Mouse (Mus musculus) liver, postnatal 0 days (tissue): ENCODE measurements around the gene 4930595D18Rik. TPM values are rescaled to one million over a fixed set of nuclear protein-coding genes. Genes with fewer than 3 reads are reported as not detected.

Source experiments
- ATAC-seq: fragments of 200-750 bp; cut with Nextera tagmentation; 2 replicates; pipeline ENCODE4 v1.8.0; 2017; ENCODE audit warnings: mild to moderate bottlenecking, moderate library complexity
- DNase-seq: peaks from one replicate; pipeline ENCODE4 v3.0.0-alpha.2; 2016
- H3K27ac ChIP-seq: fragments of 300-500 bp; sonication (generic); 2 replicates; pipeline ENCODE4 v1.5.1; 2014; ENCODE audit warnings: antibody characterized with exemption, moderate library complexity, mild to moderate bottlenecking, low read depth
- H3K27me3 ChIP-seq: fragments of 300-500 bp; sonication (generic); 2 replicates; pipeline ENCODE4 v1.6.1; 2014; ENCODE audit warnings: low read length, control low read depth, mixed read lengths; ENCODE audit not compliant: insufficient read depth
- H3K36me3 ChIP-seq: fragments of 300-500 bp; sonication (generic); replicated peaks from 2 replicates; pipeline ENCODE4 v1.6.1; 2014; ENCODE audit warnings: mild to moderate bottlenecking, control low read depth, low read length, moderate library complexity, mixed read lengths; ENCODE audit not compliant: insufficient read depth
- H3K4me1 ChIP-seq: fragments of 300-500 bp; sonication (generic); 2 replicates; pipeline ENCODE4 v1.6.1; 2014; ENCODE audit warnings: antibody characterized with exemption, mild to moderate bottlenecking, control low read depth; ENCODE audit not compliant: insufficient read depth
- H3K4me2 ChIP-seq: fragments of 300-500 bp; sonication (generic); 2 replicates; pipeline ENCODE4 v1.6.1; 2014; ENCODE audit warnings: low read depth, mild to moderate bottlenecking, low read length, moderate library complexity, mixed read lengths
- H3K4me3 ChIP-seq: fragments of 300-500 bp; sonication (generic); 2 replicates; pipeline ENCODE4 v1.5.1; 2014; ENCODE audit warnings: low read depth, low read length
- H3K9ac ChIP-seq: fragments of 300-500 bp; sonication (generic); replicated peaks from 2 replicates; pipeline ENCODE4 v1.6.1; 2014; ENCODE audit warnings: mild to moderate bottlenecking, moderate library complexity
- H3K9me3 ChIP-seq: fragments of 300-500 bp; sonication (generic); 2 replicates; pipeline ENCODE4 v1.6.1; 2016; ENCODE audit warnings: mild to moderate bottlenecking, control low read depth, low read length, mixed read lengths
- CTCF ChIP-seq: sonication (generic); IDR thresholded peaks from 2 replicates; pipeline ENCODE4 v1.5.1; 2016; ENCODE audit warnings: antibody characterized with exemption, low read depth
- EP300 ChIP-seq: IDR thresholded peaks from 2 replicates; pipeline ENCODE4 v1.6.1; 2016; ENCODE audit warnings: antibody characterized with exemption, low read depth, mild to moderate bottlenecking
- WGBS: fragments of 180-500 bp; shearing (Covaris S2); extraction: QIAGEN DNeasy Blood & Tissue Kit; methylation state at CpG from one replicate; pipeline ENCODE4 v1.1.7; 2014; ENCODE audit not compliant: insufficient replicate concordance; 5-methylcytosine and 5-hydroxymethylcytosine counted together
- polyA plus RNA-seq: library from polyadenylated mRNA; unstranded; fragments of >200 nt; fragmentation: Nextera tagmentation; extraction: Ambion mirVana; gene quantifications from 2 replicates; pipeline ENCODE4 v1.2.1, GENCODE M21; 2015

4930595D18Rik gene
- polyA plus RNA-seq, 1 experiment from 2014 or later: not detected

GRCm38 (mm10) chr12:111145269-111145668 lies 39.0 kb downstream of the 4930595D18Rik start:
- no peak overlapping the region for H3K9ac ChIP-seq
- TF ChIP-seq CTCF: no peak
- TF ChIP-seq EP300: no peak
- H3K36me3 ChIP-seq: no peaks in the 10 kb centered on the region
- no peak for DNase-seq
- no peak overlapping the region for H3K4me3 ChIP-seq
- no peak for ATAC-seq
- 60% methylated on average over 9 of the region's 9 CpGs for WGBS
- H3K4me2 ChIP-seq: no peak overlapping the region
- H3K9me3 ChIP-seq: no peaks in the 10 kb centered on the region
- no peak overlapping the region for H3K27ac ChIP-seq
- peaks cover 14% of the 10 kb centered on the region for H3K4me1 ChIP-seq
- H3K27me3 ChIP-seq: no peaks in the 10 kb centered on the region

- Histone ChIP-seq H3K9ac (no peak overlapping the region), H3K4me1 (peaks cover 9% of the 10 kb centered on the region), H3K27me3 (no peaks in the 10 kb centered on the region), H3K27ac (no peak overlapping the region), H3K4me2 (no peak overlapping the region), H3K9me3 (no peaks in the 10 kb centered on the region), H3K4me3 (no peak overlapping the region), H3K36me3 (no peaks in the 10 kb centered on the region)
- no peak for TF ChIP-seq EP300
- DNase-seq (no peak), ATAC-seq (no peak)
- WGBS: 82% methylated on average over 2 of the region's 2 CpGs
Observed at GRCm38 (mm10) chr12:111144598-111144997, 39.7 kb downstream of the 4930595D18Rik start.

GRCm38 (mm10) chr12:111143509-111144063 lies 40.7 kb downstream of the 4930595D18Rik start:
- Histone ChIP-seq H3K27ac (no peak overlapping the region), H3K4me3 (no peak overlapping the region), H3K4me2 (no peak overlapping the region), H3K27me3 (no peaks in the 10 kb centered on the region), H3K9ac (no peak overlapping the region), H3K36me3 (no peaks in the 10 kb centered on the region), H3K9me3 (no peaks in the 10 kb centered on the region), H3K4me1 (peaks cover 2% of the 10 kb centered on the region; the same call in 1 of the 2 replicates)
- no peak for ATAC-seq
- no peak for DNase-seq
- 80% methylated on average over 16 of the region's 16 CpGs for WGBS
- TF ChIP-seq EP300 (no peak), CTCF (no peak)

DNA sequence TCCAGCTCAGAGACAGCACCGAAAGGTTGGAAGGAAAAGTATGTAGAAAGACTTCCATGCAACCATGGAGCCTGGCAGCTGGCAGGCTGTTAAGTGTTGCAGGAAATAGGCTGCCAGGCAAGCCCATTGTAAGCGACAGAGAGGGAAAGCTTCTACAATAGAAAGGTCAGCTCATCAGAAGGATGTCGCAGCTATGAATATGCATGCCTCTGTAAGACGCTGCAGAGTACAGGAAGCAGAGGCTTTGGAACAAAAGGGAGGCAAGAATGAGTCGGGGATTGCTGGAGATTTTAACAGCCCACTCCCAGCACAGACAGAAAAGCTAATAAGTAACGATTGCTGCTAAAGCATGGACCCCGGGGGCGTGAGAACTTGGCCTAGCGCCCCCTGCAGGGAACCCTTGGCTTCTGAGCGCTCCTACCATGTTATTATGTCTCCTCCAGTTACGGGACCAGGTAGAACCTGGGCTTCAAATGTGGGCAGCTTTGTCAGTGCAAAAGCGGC lies 41.2 kb downstream of the 4930595D18Rik start:
- H3K27me3 ChIP-seq: no peaks in the 10 kb centered on the region
- no peak overlapping the region for H3K9ac ChIP-seq
- TF ChIP-seq CTCF (peak; percentile 38), EP300 (no peak)
- no peak overlapping the region for H3K4me2 ChIP-seq
- no peak overlapping the region for H3K4me3 ChIP-seq
- no peak overlapping the region for H3K27ac ChIP-seq
- H3K4me1 ChIP-seq: 0 out of 2 replicates have a peak, but pooled peaks cover 2% of the 10 kb centered on the region
- ATAC-seq: no peak
- no peaks in the 10 kb centered on the region for H3K36me3 ChIP-seq
- no peak for DNase-seq
- 27% methylated on average over 12 of the region's 12 CpGs for WGBS
- no peaks in the 10 kb centered on the region for H3K9me3 ChIP-seq

- no peaks in the 10 kb centered on the region for H3K36me3 ChIP-seq
- no peaks in the 10 kb centered on the region for H3K9me3 ChIP-seq
- H3K4me2 ChIP-seq: no peak overlapping the region
- WGBS: 58% methylated on average over 2 of the region's 2 CpGs
- H3K27ac ChIP-seq: no peak overlapping the region
- no peak for DNase-seq
- TF ChIP-seq EP300 (no peak), CTCF (peak; percentile 45)
- no peaks in the 10 kb centered on the region for H3K4me1 ChIP-seq
- H3K9ac ChIP-seq: no peak overlapping the region
- H3K4me3 ChIP-seq: no peak overlapping the region
- no peak for ATAC-seq
- no peaks in the 10 kb centered on the region for H3K27me3 ChIP-seq
Observed at GRCm38 (mm10) chr12:111137079-111137478, 47.2 kb downstream of the 4930595D18Rik start.

DNA sequence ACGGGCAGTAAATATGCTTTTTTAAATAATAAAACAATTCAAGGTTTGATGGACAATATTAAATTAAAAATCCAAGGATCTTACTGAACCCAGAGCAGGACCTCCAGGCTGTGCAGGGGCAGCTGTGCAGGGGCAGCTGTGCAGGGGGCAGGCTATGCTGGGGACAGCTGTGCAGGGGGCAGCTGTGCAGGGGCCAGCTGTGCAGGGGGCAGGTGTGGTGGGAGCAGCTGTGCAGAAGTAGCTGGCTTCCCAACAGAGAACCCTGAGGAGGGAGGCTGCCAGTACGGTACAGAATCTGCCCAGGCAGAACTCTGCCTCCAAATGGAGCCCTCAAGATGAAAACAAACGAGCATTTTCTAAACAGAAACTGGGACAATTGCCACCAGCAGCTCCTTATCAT lies 48.3 kb downstream of the 4930595D18Rik start:
- H3K27ac ChIP-seq: no peak overlapping the region
- no peak for TF ChIP-seq EP300
- TF ChIP-seq CTCF: no peak
- no peaks in the 10 kb centered on the region for H3K9me3 ChIP-seq
- WGBS: 71% methylated on average over 3 of the region's 3 CpGs
- DNase-seq (no peak), ATAC-seq (no peak)
- no peaks in the 10 kb centered on the region for H3K27me3 ChIP-seq
- H3K4me3 ChIP-seq: no peak overlapping the region
- no peak overlapping the region for H3K4me2 ChIP-seq
- H3K36me3 ChIP-seq: no peaks in the 10 kb centered on the region
- no peaks in the 10 kb centered on the region for H3K4me1 ChIP-seq
- no peak overlapping the region for H3K9ac ChIP-seq
